Mouse (Mus musculus) liver, adult 2 months (tissue): Measurements from ENCODE around the gene Frem1.

Experiments used
- CTCF ChIP-seq: fragments of 200-500 bp; IDR thresholded peaks from 2 replicates; pipeline ENCODE4 v1.5.1; 2011; ENCODE audit warnings: low read depth, low read length, control low read depth
- POLR2A ChIP-seq: fragments of 200-500 bp; IDR thresholded peaks from 2 replicates; pipeline ENCODE4 v1.6.1; 2011; ENCODE audit warnings: low read length, control low read depth; ENCODE audit not compliant: insufficient read depth; ENCODE audit errors: extremely low read depth

- TF ChIP-seq POLR2A, result no peak
- peak; percentile 71 for TF ChIP-seq CTCF
These were observed 118.4 kb downstream of the Frem1 start for GRCm38 (mm10) chr4:82933698-82934210.
